Mouse (Mus musculus) cerebellum, adult (tissue): ENCODE results near the gene Tmco4.
"Not testable (repeated sequence)": the region's sequence is repeated elsewhere in the genome, so short reads cannot be mapped to it uniquely, and the experiment has no call there.

Experiments used
- ATAC-seq: cut with Nextera tagmentation; 2 replicates; pipeline ENCODE4 v1.9.2; 2017; ENCODE audit warnings: mild to moderate bottlenecking, moderate library complexity, mixed read lengths; ENCODE audit not compliant: insufficient number of reproducible peaks, low FRiP score, low TSS enrichment

The Tmco4 gene

DNA sequence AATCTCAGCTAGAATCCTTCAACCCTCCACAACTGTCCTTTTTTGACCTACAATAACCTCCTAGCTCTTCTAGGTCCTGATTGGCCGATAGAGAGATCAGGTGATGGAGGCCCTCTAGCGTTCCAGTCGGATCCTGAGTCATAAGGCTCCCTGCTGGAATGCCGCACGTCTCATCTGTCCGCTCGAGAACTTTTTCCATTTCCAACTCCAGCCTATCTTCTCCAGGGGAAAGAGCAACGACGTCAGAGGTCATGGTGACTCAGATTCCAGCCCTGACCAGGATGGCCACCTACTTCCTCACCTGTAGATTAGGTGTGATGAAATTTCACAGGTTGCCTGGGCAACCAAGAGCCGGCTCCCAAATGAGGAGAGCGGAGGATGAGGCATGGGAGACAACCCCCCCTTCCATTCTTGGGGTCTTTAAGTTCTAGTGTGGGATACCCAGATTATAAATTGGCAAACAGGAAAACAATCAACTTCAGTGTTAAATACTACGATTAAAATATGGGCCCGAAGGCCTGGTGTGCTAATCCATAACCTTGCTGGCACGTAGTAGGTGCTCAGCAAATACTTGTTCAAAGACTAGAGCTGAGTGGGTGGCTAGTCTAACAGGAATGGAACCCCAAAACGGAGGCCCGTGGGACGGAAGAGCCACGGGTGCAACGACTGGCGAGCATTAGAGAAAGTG is 405 bp upstream of the Tmco4 start:
- no peak for ATAC-seq

GRCm38 (mm10) chr4:138973719-138974115 is 1.0 kb downstream of the Tmco4 start:
- ATAC-seq = no peak

- ATAC-seq = not testable (repeated sequence)
These were observed 1.9 kb downstream of the Tmco4 start for GRCm38 (mm10) chr4:138974540-138974939.

DNA sequence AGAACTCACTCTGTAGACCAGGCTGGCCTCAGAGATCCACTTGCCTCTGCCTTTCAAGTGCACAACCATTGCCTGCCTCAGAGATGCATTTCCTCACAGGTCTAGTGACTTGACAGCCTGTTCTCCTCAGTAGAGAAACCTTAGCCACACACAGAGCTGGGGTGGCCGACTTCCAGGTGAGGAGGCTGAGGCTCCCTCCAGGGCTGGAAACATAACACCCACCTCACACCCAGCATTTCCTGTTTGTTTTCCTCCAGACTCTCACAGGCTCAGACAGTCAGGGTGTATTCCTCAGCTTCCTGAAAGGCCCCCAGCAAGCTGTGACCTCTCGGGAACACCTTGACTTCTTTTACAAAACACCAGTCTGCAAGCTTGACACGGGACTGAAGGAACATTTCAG is 2.5 kb downstream of the Tmco4 start:
- ATAC-seq = no peak

- ATAC-seq = no peak
These were observed 3.4 kb downstream of the Tmco4 start for GRCm38 (mm10) chr4:138976046-138976445.

GRCm38 (mm10) chr4:138980021-138980420 is 7.3 kb downstream of the Tmco4 start:
- ATAC-seq = no peak

DNA sequence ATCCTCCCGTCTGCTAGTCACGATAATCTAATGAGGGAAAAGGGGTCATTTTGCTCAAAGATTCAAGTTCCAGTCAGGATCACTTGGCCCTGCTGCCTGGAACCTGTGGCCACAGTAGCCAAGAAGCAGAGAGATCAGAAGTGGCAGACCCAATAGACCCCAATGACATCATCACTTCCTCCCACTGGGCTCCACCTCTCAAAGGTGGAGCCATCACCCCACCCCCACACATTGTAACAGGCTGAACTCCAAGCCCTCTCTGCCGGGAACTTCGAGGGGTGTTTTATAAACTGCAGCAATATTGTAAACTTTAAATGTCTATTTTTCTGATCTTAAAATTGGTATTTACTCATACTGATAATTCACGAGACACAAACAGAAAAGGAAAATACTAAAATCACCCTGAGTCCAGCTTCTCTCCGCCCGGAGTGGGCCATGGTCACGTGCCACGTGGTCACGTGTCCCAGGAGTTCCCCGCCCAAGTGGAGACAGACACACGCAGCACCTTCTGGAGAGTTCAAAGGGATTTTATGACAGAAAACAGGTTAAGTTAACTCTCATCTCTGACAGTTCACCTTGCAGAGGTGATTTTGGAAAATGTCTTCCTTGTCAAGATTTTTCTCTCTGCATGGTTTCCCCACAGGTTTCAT is 8.2 kb downstream of the Tmco4 start:
- no peak for ATAC-seq

DNA sequence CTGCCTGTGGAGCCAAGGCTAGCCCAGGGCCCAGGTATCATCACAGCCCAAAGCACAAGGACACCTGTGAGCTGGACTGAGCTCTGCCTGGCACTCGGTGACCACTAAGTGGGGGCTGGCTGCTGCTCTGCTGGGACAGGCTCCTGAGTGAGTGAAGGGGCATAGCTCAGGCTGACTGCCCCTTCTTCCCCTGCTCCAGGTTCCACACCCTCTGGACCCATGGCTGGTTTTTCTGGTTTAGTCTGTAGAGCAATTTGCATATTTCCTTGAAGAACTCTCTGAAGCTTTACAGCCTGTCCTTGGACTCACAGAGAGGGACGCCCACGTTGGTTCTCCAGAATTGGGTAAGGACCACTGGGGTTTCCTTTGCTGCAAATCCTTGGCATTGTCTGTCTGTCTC is 10.7 kb downstream of the Tmco4 start:
- ATAC-seq = no peak

GRCm38 (mm10) chr4:138984744-138985143 is 12.1 kb downstream of the Tmco4 start:
- ATAC-seq = no peak

- ATAC-seq = no peak
These were observed 13.6 kb downstream of the Tmco4 start for GRCm38 (mm10) chr4:138986280-138986679.

GRCm38 (mm10) chr4:138994389-138994788 is 21.7 kb downstream of the Tmco4 start:
- ATAC-seq = no peak

- ATAC-seq = no peak
These were observed 23.7 kb downstream of the Tmco4 start for GRCm38 (mm10) chr4:138996410-138996809.

GRCm38 (mm10) chr4:138997121-138997520 is 24.4 kb downstream of the Tmco4 start:
- no peak for ATAC-seq

- ATAC-seq = no peak
These were observed 25.9 kb downstream of the Tmco4 start for GRCm38 (mm10) chr4:138998611-138999010.

GRCm38 (mm10) chr4:139001026-139001425 is 28.3 kb downstream of the Tmco4 start:
- no peak for ATAC-seq

DNA sequence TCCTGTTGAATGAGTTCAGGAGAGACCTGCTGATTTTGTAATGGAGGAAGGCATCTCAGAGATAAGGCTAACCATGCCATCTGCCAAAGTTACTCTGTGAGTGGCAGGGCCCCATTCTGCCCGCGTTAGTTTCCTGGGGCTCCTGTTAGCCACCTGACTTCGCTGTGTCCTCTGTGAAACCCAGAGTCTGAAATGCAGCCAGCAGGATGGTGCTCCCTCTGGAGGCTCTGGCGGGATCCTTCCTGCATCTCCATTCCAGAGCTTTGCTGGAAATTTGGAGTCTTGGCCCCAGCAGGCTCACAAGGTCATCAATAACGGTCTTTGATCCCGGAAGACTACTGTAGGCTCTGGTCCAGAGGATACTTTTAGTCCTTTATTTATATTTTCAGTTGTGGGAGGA is 28.7 kb downstream of the Tmco4 start:
- no peak for ATAC-seq

DNA sequence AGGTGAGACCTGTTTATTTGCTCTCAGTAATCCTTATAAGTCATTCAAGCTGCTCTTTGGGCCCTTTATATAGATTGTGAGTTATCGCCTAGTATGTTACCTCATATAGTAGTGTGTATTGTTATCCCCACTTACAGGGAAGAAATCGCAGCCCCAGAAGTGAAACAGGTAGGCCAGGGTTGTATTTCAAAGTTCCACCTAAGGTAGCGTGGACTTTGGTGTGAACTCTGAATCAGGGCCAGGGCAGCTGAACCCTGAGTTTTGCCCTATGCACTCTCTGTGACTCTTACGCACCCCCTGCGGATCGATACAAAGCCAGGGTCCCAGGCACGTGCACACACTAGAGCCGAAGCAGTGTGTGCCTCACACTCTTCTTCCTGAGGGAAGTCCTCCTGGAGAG is 31.4 kb downstream of the Tmco4 start:
- no peak for ATAC-seq

GRCm38 (mm10) chr4:139005214-139005613 is 32.5 kb downstream of the Tmco4 start:
- ATAC-seq = no peak

- no peak for ATAC-seq
These were observed 34.7 kb downstream of the Tmco4 start for GRCm38 (mm10) chr4:139007353-139007752.

DNA sequence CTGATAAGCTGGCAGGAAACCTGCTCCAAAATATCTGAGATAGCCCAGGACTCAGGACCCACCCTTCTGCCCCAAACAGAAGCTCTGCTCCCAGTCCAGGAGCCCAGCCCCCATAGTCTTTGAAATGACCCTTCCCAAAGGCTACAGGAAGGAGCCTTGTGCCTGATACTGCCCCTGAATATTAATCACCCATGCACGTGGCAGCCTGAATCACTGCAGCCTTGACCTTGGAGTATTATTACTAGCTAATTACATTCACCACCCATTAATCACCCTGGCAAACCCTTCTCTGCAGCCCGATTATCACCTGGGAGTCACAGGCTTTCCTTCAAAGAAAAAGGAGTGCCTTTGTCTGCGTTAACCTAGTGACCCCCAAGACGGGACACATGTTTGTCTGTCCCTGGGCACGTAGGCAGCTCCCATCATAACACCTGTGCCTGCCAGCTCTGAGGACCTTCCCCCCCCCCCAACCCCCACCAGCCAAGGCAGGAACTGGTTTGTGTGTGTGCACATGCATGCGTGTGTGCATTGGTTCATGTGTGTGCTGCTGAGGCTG is 35.4 kb downstream of the Tmco4 start:
- ATAC-seq = no peak

DNA sequence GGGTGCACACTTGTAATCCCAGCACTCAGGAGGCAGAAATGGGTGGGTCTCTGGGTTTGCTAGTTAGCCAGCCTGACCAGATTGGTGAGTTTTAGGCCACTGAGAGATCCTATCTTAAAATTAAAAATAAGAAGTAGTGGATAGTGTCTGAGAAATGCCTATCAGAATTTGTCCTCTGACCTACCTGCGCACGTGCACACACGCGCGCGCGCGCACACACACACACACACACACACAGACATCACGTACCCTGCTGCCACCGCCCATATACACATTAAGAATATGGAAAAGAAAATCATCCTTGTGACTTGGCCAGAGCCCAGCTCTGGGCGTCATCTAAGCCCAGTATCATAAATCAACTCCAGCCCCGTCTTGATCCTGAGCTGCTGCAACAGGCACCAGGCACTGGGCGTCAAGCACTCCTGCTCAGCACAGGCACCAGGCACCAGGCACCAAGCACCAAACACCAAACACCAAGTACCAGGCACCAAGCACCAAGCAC is 38.6 kb downstream of the Tmco4 start:
- ATAC-seq = no peak

DNA sequence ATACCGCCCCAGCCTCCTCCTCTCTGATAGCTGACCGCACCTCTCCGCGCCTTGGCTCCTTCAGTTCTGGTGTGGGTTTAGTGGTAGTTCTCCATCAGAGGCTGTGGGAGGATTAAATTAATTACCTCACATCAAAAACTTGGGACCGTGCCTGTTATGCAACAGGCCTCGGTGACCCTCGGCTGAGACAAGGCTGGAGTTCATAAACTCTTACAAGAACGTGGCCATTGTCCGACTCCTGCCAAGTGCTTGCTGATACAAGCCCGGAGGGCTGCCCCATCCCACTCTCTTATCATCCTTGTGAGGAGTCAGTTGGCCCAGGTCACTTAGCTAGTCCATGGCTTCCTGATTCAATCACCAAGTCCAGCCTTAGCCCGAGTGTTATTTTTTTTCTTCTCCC is 40.6 kb downstream of the Tmco4 start:
- no peak for ATAC-seq
